Comparison of ENCODE assay signal across 8 mouse cellular contexts in genomic region chr19:55577306-55578042, GRCm38 (mm10).
DNase-seq lines count a peak whose midpoint lies in the region; ATAC-seq lines count a peak whose summit lies in the region.
"Had no signal": no experiment of that assay in that cellular context is flagged by ENCODE, and none has a peak within 500 bp of the region (broad histone marks: within the 10 kb centered on the region; RNA-seq: fewer than 3 reads in every experiment).

No protein-coding gene starts in this region.

- ATAC-seq in kidney, embryonic 16.5 days (ENCODE audit: low FRiP score, low TSS enrichment): 0 out of 2 replicates have a peak, but pooled peaks have one; percentile 13
- ATAC-seq in embryonic facial prominence, embryonic 13.5 days (ENCODE audit: insufficient number of reproducible peaks, insufficient read depth, low FRiP score, low TSS enrichment, low read depth): no peak
- no peak for ATAC-seq in hindbrain, embryonic 14.5 days (ENCODE audit: low FRiP score)
- ATAC-seq in midbrain, embryonic 16.5 days: no peak

- peaks cover 43% of the 10 kb centered on the region for H3K4me1 ChIP-seq in kidney, embryonic 16.5 days (ENCODE audit: insufficient read depth, low read length)
- H3K4me1 ChIP-seq in embryonic facial prominence, embryonic 13.5 days: peaks cover 46% of the 10 kb centered on the region
- H3K4me1 ChIP-seq in hindbrain, embryonic 14.5 days (replicated peaks; ENCODE audit: control insufficient read depth, insufficient read depth, low read length): peaks cover 15% of the 10 kb centered on the region
- H3K4me1 ChIP-seq in midbrain, embryonic 16.5 days (ENCODE audit: control insufficient read depth, insufficient read depth, low read length): peaks cover 15% of the 10 kb centered on the region

- H3K36me3 ChIP-seq in kidney, embryonic 16.5 days (ENCODE audit: insufficient read depth, low read length): no peaks in the 10 kb centered on the region
- H3K36me3 ChIP-seq in embryonic facial prominence, embryonic 13.5 days: no peaks in the 10 kb centered on the region
- no peaks in the 10 kb centered on the region for H3K36me3 ChIP-seq in hindbrain, embryonic 14.5 days (replicated peaks; ENCODE audit: control insufficient read depth, insufficient read depth)
- no peaks in the 10 kb centered on the region for H3K36me3 ChIP-seq in midbrain, embryonic 16.5 days (ENCODE audit: control insufficient read depth, insufficient read depth, low read length)
- H3K36me3 ChIP-seq: heart, embryonic 15.5 days had no signal

- DNase-seq in kidney, postnatal 36 days: no peak
- DNase-seq in hindbrain, embryonic 14.5 days (ENCODE audit: low spot score): no peak
- no peak for DNase-seq in retina, embryonic 14.5 days (ENCODE audit: low spot score)
- DNase-seq in cerebellum, postnatal 10 days: no peak

- H3K4me2 ChIP-seq in kidney, embryonic 16.5 days (replicated peaks; ENCODE audit: low read depth, low read length): no peak overlapping the region
- H3K4me2 ChIP-seq in embryonic facial prominence, embryonic 13.5 days: no peak overlapping the region
- H3K4me2 ChIP-seq in hindbrain, embryonic 14.5 days (replicated peaks): no peak overlapping the region
- H3K4me2 ChIP-seq in midbrain, embryonic 16.5 days (ENCODE audit: low read length): no peak overlapping the region
- H3K4me2 ChIP-seq: heart, embryonic 15.5 days had no signal

- 61% methylated on average over 25 of the region's 25 CpGs for WGBS in kidney, embryonic 16.5 days
- WGBS in embryonic facial prominence, embryonic 13.5 days: 69% methylated on average over 25 of the region's 25 CpGs
- 75% methylated on average over 25 of the region's 25 CpGs for WGBS in hindbrain, embryonic 14.5 days
- 81% methylated on average over 25 of the region's 25 CpGs for WGBS in midbrain, embryonic 16.5 days

- H3K9me3 ChIP-seq in kidney, embryonic 16.5 days (ENCODE audit: low read length): no peaks in the 10 kb centered on the region
- no peaks in the 10 kb centered on the region for H3K9me3 ChIP-seq in embryonic facial prominence, embryonic 13.5 days
- H3K9me3 ChIP-seq in hindbrain, embryonic 14.5 days (ENCODE audit: control insufficient read depth, low read length): no peaks in the 10 kb centered on the region
- H3K9me3 ChIP-seq in midbrain, embryonic 16.5 days (replicated peaks; ENCODE audit: control insufficient read depth, low read length, poor library complexity, severe bottlenecking): no peaks in the 10 kb centered on the region
- H3K9me3 ChIP-seq: heart, embryonic 15.5 days had no signal

- H3K27me3 ChIP-seq in kidney, embryonic 16.5 days (ENCODE audit: insufficient read depth, low read length): no peaks in the 10 kb centered on the region
- H3K27me3 ChIP-seq in embryonic facial prominence, embryonic 13.5 days: peaks cover 4% of the 10 kb centered on the region
- 0 out of 2 replicates have a peak, but pooled peaks cover 2% of the 10 kb centered on the region for H3K27me3 ChIP-seq in hindbrain, embryonic 14.5 days (ENCODE audit: control insufficient read depth, insufficient read depth, low read length)
- H3K27me3 ChIP-seq in midbrain, embryonic 16.5 days (ENCODE audit: control insufficient read depth, insufficient read depth, low read depth, low read length): no peaks in the 10 kb centered on the region
- H3K27me3 ChIP-seq: heart, embryonic 15.5 days had no signal

- no peak overlapping the region for H3K9ac ChIP-seq in kidney, embryonic 16.5 days (replicated peaks; ENCODE audit: low read length)
- H3K9ac ChIP-seq in embryonic facial prominence, embryonic 13.5 days: 0 out of 2 replicates have a peak overlapping the region, but pooled peaks have one; percentile 27
- peak overlapping the region; percentile 16; the same call in 1 of the 2 replicates for H3K9ac ChIP-seq in hindbrain, embryonic 14.5 days
- no peak overlapping the region; the same call in 1 of the 2 replicates for H3K9ac ChIP-seq in midbrain, embryonic 16.5 days (ENCODE audit: low read depth, low read length)
- H3K9ac ChIP-seq: heart, embryonic 15.5 days had no signal

- no peak overlapping the region for H3K4me3 ChIP-seq in kidney, embryonic 16.5 days (ENCODE audit: low read length)
- no peak overlapping the region for H3K4me3 ChIP-seq in embryonic facial prominence, embryonic 13.5 days
- H3K4me3 ChIP-seq in hindbrain, embryonic 14.5 days (replicated peaks; ENCODE audit: low read length): no peak overlapping the region
- no peak overlapping the region for H3K4me3 ChIP-seq in midbrain, embryonic 16.5 days (ENCODE audit: low read depth, low read length)
- H3K4me3 ChIP-seq: heart, embryonic 15.5 days had no signal

- peak overlapping the region; percentile 8; the same call in 1 of the 2 replicates for H3K27ac ChIP-seq in kidney, embryonic 16.5 days (ENCODE audit: low read length)
- peak overlapping the region; percentile 78 for H3K27ac ChIP-seq in embryonic facial prominence, embryonic 13.5 days
- 0 out of 2 replicates have a peak overlapping the region, but pooled peaks have one; percentile 67 for H3K27ac ChIP-seq in hindbrain, embryonic 14.5 days
- H3K27ac ChIP-seq in midbrain, embryonic 16.5 days (ENCODE audit: low read length): peak overlapping the region; percentile 30; the same call in 1 of the 2 replicates
- H3K27ac ChIP-seq: heart, embryonic 15.5 days had no signal

Comparison
In these comparisons a context has a peak if more than half of its experiments do, and no peak if none do; other contexts are left out.
1. H3K27ac ChIP-seq: peak in every context shown above with its lines; median percentile 78 in embryonic facial prominence, embryonic 13.5 days; 67 in hindbrain, embryonic 14.5 days; 30 in midbrain, embryonic 16.5 days; 8 in kidney, embryonic 16.5 days.
2. H3K9ac ChIP-seq: peak in embryonic facial prominence, embryonic 13.5 days (single experiment) and hindbrain, embryonic 14.5 days (single experiment); none in kidney, embryonic 16.5 days (single experiment) and midbrain, embryonic 16.5 days (single experiment).